Mouse (Mus musculus): Measurements from ENCODE around the gene Armh2.

DNA sequence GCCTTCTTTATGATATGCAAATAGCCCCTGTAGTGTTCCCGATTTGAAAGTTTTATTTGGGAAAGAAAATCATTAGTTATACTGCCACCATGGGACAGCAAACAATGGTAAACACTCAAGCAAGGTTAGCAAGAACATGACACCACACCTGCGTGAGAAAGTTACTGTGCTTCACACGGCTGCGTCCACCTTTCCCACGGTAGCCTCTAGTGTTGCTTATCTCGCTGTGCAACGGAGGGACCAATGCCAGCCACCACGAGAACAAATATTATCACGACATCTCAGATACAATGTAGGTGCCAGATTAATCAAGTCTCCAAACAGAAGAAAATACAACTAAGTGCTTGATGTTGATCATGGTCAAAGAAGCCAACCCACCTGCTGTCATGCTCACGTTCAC lies 18.4 kb downstream of the Armh2 start:
- no peak for TF ChIP-seq POLR2A (IDR thresholded peaks at IDR 0.05; ENCODE audit: insufficient read length, low read depth)
- no peak for TF ChIP-seq REST (IDR thresholded peaks at IDR 0.05; ENCODE audit: insufficient read depth, insufficient read length)
- no peak for TF ChIP-seq SRF (IDR thresholded peaks at IDR 0.05; ENCODE audit: control insufficient read depth, insufficient read length, low read depth)
- TF ChIP-seq USF1 (IDR thresholded peaks at IDR 0.05; ENCODE audit: low read depth): no peak
